Mouse (Mus musculus) cerebellum, adult 2 months (tissue): ENCODE data around the gene Coro6. TPM values are rescaled to one million over a fixed set of nuclear protein-coding genes. Genes with fewer than 3 reads are reported as not detected.

Experiments
- DNase-seq, 2 experiments: peaks; one replicate each; pipeline ENCODE4 v3.0.0; 2021
- H3K27ac ChIP-seq: fragments of 200-500 bp; 2 replicates; pipeline ENCODE4 v1.5.1; 2012; ENCODE audit warnings: low read length, control low read depth, inconsistent platforms; ENCODE audit not compliant: insufficient read depth
- H3K27me3 ChIP-seq: fragments of 200-500 bp; 2 replicates; pipeline ENCODE4 v1.6.1; 2012; ENCODE audit warnings: inconsistent platforms, mild to moderate bottlenecking, low read length, moderate library complexity; ENCODE audit not compliant: control insufficient read depth, insufficient read depth
- H3K4me1 ChIP-seq: fragments of 200-500 bp; 2 replicates; pipeline ENCODE4 v1.6.1; 2011; ENCODE audit warnings: low read length; ENCODE audit not compliant: control insufficient read depth, insufficient read depth
- H3K4me3 ChIP-seq: fragments of 200-500 bp; replicated peaks from 2 replicates; pipeline ENCODE3; 2011; ENCODE audit warnings: mild to moderate bottlenecking, low read depth, low read length, control low read depth; ENCODE audit not compliant: insufficient read depth
- CTCF ChIP-seq: fragments of 200-500 bp; IDR thresholded peaks from 2 replicates; pipeline ENCODE4 v1.5.1; 2011; ENCODE audit warnings: low read depth, mild to moderate bottlenecking, control low read depth, low read length, moderate library complexity, borderline replicate concordance; ENCODE audit not compliant: insufficient read depth
- POLR2A ChIP-seq: fragments of 200-500 bp; IDR thresholded peaks from 2 replicates; pipeline ENCODE4 v1.6.1; 2011; ENCODE audit warnings: low read length, control low read depth, borderline replicate concordance; ENCODE audit not compliant: insufficient read depth
- WGBS: fragments of 180-500 bp; shearing (Covaris S2); methylation state at CpG from one replicate; pipeline ENCODE4 v1.1.7; 2018; 5-methylcytosine and 5-hydroxymethylcytosine counted together
- polyA plus RNA-seq: library from polyadenylated mRNA; depleted of rRNA; stranded (reverse); fragments of >200 nt; gene quantifications from 2 replicates; pipeline ENCODE4 v1.2.3, GENCODE M21; 2012

Coro6 gene
- polyA plus RNA-seq, 1 experiment, result 148 TPM

DNA sequence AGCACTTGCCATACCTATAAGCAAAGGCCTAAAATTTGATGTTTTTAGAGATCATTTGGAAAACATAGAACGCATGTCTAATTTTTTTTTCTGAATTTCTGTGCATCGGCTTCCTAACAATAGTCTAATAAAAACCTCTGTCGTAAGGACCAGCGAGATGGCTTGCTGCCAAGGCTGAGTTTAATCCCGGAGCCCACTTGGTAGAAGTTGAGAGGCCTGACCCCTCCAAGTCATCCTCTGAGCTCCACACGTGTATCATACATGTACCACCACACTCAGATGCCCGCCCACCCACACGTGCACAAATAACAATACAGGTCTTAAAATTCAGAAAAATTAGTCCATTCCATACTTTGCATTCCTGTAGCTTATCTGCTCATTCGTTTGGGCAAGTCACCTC lies 22.1 kb upstream of the Coro6 start:
- Histone ChIP-seq H3K27me3 (no peaks in the 10 kb centered on the region), H3K4me1 (peaks cover 3% of the 10 kb centered on the region; the same call in 1 of the 2 replicates), H3K27ac (no peak overlapping the region), H3K4me3 (no peak overlapping the region)
- WGBS, result 80% methylated on average over 9 of the region's 9 CpGs
- no peak for DNase-seq
- TF ChIP-seq CTCF (no peak), POLR2A (no peak)

DNA sequence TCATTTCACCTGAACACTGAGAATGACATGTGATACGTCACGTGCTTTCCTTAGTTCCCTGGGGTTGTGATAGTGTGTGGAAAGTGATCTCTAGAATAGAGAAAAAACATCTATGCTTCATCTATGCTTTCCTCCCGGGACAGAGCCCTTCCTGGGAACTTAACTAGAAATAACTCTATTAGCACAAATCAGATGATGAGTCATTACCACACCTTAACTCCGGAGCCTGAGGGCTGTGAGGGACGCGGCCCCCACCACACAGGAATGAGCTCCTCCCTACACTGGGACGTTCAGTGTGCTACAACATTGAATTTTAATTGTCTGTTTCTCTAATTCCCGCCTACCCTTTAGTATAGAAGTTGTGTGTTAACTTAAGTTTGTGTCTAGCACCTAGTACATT lies 21.2 kb upstream of the Coro6 start:
- TF ChIP-seq POLR2A, result no peak
- WGBS, result 88% methylated on average over 8 of the region's 8 CpGs
- DNase-seq, result no peak
- Histone ChIP-seq H3K4me3 (no peak overlapping the region), H3K4me1 (peaks cover 3% of the 10 kb centered on the region), H3K27ac (no peak overlapping the region), H3K27me3 (no peaks in the 10 kb centered on the region)

DNA sequence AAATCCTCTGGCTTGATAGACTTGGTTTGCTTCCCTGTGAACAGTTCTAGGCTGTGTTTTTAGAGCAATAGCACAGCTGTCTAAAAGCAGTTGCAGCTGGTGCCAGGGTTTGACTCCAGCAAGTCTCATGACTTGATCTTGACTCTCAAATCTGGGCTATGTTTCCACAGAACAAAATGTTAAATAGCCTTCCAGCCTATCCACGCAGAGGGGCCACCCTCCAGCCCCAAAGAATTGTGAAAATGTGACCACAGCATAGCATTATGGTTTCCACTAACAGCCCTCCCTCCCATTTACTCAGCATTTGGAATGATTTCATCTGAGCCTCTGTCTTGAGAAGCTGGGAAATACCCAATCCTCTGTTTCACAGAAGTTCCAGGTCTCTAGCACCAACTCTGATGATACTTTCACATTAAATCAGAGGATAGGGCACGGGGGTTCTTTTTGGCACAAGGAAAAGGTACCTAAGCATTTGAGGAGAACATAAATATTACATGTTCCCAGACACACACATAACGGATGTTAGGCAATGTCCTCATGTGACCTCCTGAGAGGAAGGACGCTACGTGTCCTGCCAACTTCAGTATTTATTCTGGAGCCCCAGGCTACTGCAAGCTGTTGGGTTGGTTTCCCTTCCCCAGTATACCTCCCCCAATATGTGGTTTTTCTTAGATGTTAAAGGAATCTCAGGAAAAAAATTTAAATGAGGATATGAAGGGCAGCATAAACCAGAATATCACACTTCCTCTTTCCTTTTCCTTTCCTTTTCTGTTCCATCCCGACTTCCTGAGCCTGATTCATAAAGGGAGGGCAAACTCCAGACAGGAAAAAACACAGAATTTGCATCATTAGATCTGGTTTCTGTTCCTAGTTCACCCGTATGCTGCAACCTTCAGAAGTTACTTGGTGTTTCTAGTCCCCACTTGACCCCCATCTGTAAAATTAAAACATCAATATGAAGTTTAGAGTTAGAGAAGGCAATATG lies 19.7 kb upstream of the Coro6 start:
- no peak overlapping the region for H3K27ac ChIP-seq
- H3K4me3 ChIP-seq, result no peak overlapping the region
- H3K4me1 ChIP-seq, result peaks cover 3% of the 10 kb centered on the region
- no peaks in the 10 kb centered on the region for H3K27me3 ChIP-seq
- DNase-seq, result no peak
- TF ChIP-seq CTCF (no peak), POLR2A (no peak)
- 53% methylated on average over 7 of the region's 7 CpGs for WGBS

DNA sequence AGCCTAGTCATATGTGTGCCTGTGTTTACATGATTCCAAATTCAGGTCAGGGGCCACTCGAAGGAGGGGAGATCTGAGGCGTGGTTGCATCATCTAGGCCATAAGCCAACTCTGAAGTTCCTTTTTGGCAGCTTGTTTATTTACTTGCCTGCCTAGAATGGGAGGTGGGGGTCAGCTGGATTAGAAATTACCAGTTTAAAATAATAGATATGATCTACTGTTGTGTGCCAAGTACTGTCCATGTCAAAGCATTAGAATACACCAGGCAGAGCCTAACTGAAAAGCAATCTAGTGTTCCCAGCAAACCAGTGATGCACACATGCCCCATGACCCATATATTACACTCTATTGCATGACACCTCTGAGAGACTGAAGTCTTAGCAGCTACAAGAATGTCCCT lies 17.3 kb upstream of the Coro6 start:
- no peak overlapping the region for H3K27ac ChIP-seq
- peaks cover 3% of the 10 kb centered on the region for H3K4me1 ChIP-seq
- no peaks in the 10 kb centered on the region for H3K27me3 ChIP-seq
- 22% methylated on average over 2 of the region's 2 CpGs for WGBS
- H3K4me3 ChIP-seq, result no peak overlapping the region
- TF ChIP-seq CTCF, result no peak
- TF ChIP-seq POLR2A, result no peak
- no peak for DNase-seq

DNA sequence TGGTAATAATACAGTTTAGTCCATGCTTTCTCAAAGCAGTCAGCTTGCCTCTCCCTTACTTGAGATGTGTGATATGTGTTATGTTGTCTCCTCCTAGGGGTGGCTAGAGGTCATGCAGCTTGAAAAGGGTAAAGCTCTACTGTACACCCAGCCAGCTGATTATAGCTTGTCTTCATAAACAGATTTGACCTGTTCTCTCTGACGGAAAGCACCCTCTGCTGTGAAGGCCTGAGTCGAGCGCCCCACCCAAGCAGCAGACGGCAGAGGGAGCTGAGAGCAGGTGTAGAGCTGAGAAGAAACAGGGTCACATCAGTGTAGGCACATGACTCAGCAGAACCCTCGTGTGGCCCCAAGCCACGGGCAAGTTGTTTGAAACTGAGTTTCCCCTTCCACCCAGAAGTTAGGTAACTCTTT lies 15.6 kb upstream of the Coro6 start:
- H3K4me1 ChIP-seq, result peaks cover 3% of the 10 kb centered on the region
- no peaks in the 10 kb centered on the region for H3K27me3 ChIP-seq
- TF ChIP-seq CTCF (peak; percentile 57; the same call in 1 of the 2 replicates), POLR2A (no peak)
- peak; percentile 55 to 63 for DNase-seq
- no peak overlapping the region for H3K4me3 ChIP-seq
- 23% methylated on average over 6 of the region's 6 CpGs for WGBS
- H3K27ac ChIP-seq, result no peak overlapping the region

DNA sequence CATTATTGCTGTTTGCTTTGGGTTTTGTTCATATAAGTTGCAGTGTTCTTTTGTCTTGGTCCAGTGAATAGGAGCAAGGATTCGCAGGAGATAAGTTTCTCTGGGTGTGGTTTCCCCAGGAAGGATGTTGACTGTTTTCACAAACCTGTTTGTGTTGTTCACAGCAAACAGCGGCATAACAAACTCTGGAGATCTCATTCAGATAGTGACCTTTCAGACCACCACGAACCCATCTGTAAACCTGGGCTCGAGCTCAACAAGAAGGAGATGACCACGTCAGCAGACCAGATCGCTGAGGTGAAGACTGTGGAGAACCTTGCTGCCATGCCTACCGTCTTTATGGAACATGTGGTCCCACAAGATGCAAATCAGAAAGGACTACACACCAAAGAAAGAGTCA lies 13.0 kb upstream of the Coro6 start:
- Histone ChIP-seq H3K4me1 (peaks cover 3% of the 10 kb centered on the region), H3K27ac (no peak overlapping the region), H3K4me3 (no peak overlapping the region), H3K27me3 (no peaks in the 10 kb centered on the region)
- no peak for DNase-seq
- no peak for TF ChIP-seq CTCF
- no peak for TF ChIP-seq POLR2A
- 93% methylated on average over 7 of the region's 7 CpGs for WGBS

DNA sequence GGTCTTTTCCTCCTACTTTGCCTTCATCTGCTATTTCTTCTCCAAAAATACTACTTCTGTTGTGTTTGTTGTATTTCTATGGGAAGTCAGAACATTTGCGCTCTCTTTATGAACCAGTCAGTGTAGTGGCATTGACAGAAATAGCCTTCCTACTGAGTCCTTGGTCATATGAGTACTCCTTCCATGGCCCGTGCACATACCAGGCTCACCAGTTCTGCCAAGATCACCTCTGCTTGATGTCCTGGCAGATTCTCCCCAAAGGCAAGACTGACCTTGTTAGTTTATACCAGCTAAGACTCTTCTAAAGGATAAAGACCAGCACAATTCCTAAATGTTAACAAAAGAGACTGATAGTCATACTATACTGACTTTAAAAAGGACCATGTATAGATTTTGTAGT lies 10.5 kb upstream of the Coro6 start:
- Histone ChIP-seq H3K27me3 (no peaks in the 10 kb centered on the region), H3K4me3 (no peak overlapping the region), H3K4me1 (peaks cover 8% of the 10 kb centered on the region), H3K27ac (no peak overlapping the region)
- TF ChIP-seq POLR2A (no peak), CTCF (no peak)
- WGBS, result 64% methylated on average over 2 of the region's 2 CpGs
- no peak for DNase-seq

DNA sequence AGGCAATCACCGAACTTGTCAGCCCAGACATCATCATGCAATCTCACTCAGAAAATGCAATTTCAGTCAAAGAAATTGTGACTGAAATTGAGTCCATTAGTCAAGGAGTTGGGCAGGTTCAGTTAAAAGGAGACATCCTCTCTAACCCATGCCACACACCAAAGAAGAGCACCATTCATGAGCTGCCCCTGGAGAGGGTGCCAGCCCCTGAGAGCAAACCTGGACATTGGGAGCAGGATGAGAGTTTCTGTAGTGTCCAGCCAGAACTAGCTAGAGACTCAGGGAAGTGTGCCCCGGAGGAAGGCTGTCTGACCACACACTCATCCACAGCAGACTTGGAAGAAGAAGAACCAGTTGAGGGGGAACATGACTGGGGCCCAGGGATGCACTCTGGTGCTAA lies 8.8 kb upstream of the Coro6 start:
- no peak overlapping the region for H3K4me3 ChIP-seq
- H3K27me3 ChIP-seq, result no peaks in the 10 kb centered on the region
- 88% methylated on average over 2 of the region's 2 CpGs for WGBS
- peaks cover 8% of the 10 kb centered on the region for H3K4me1 ChIP-seq
- no peak overlapping the region for H3K27ac ChIP-seq
- DNase-seq, result no peak
- TF ChIP-seq CTCF (no peak), POLR2A (no peak)
